Mouse (Mus musculus): Measurements from ENCODE around the gene Tat.

Tat gene

DNA sequence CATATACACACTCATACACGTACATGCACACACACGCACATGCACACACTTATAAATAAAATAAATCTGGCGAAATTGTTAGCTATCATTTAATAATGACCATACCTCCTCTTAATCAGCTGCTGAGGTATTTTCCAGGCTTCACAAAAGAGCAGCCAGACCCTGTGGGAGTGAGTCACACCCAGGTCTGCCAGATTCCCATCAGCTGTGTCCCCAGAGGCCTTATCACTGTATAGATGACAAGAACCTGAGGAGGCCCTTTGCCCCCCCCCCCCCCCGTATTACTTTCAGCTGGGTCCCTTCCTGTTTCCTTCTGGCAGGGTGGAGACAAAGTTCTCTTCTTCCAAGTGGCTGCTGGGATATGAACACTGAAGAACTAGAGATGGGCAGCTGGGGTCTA, 50.3 kb downstream of the Tat start:
- no peak for DNase-seq (ENCODE audit: low spot score)
